Mouse (Mus musculus) lung, embryonic 15.5 days (tissue): ENCODE data around the gene Nr1h4. TPM values are rescaled to one million over a fixed set of nuclear protein-coding genes. Genes with fewer than 3 reads are reported as not detected.

Source experiments
- ATAC-seq: fragments of 200-750 bp; cut with Nextera tagmentation; 2 replicates; pipeline ENCODE4 v1.8.0; 2017; ENCODE audit warnings: moderate number of reproducible peaks, borderline replicate concordance; ENCODE audit not compliant: low FRiP score, low TSS enrichment; ENCODE audit errors: extremely low read depth
- H3K27ac ChIP-seq: fragments of 300-500 bp; sonication (generic); 2 replicates; pipeline ENCODE4 v1.5.1; 2015; ENCODE audit warnings: moderate library complexity, mild to moderate bottlenecking, inconsistent platforms
- H3K27me3 ChIP-seq: fragments of 300-500 bp; sonication (generic); 2 replicates; pipeline ENCODE4 v1.6.1; 2015; ENCODE audit warnings: inconsistent platforms
- H3K36me3 ChIP-seq: fragments of 300-500 bp; sonication (generic); 2 replicates; pipeline ENCODE4 v1.6.1; 2015; ENCODE audit warnings: inconsistent platforms
- H3K4me1 ChIP-seq: fragments of 300-500 bp; sonication (generic); 2 replicates; pipeline ENCODE4 v1.6.1; 2015; ENCODE audit warnings: inconsistent platforms
- H3K4me2 ChIP-seq: fragments of 300-500 bp; sonication (generic); 2 replicates; pipeline ENCODE4 v1.6.1; 2015; ENCODE audit warnings: inconsistent platforms, mild to moderate bottlenecking, moderate library complexity
- H3K4me3 ChIP-seq: fragments of 300-500 bp; sonication (generic); 2 replicates; pipeline ENCODE4 v1.5.1; 2015; ENCODE audit warnings: mild to moderate bottlenecking, inconsistent platforms
- H3K9ac ChIP-seq: fragments of 300-500 bp; sonication (generic); 2 replicates; pipeline ENCODE4 v1.6.1; 2015; ENCODE audit warnings: inconsistent platforms
- H3K9me3 ChIP-seq: fragments of 300-500 bp; sonication (generic); 2 replicates; pipeline ENCODE4 v1.6.1; 2016; ENCODE audit warnings: inconsistent platforms
- WGBS: fragments of 180-500 bp; shearing (Covaris S2); methylation state at CpG from one replicate; pipeline ENCODE4 v1.1.7; 2015; 5-methylcytosine and 5-hydroxymethylcytosine counted together
- polyA plus RNA-seq: library from polyadenylated mRNA; unstranded; fragments of >200 nt; fragmentation: Nextera tagmentation; extraction: Ambion mirVana; gene quantifications from 2 replicates; pipeline ENCODE4 v1.2.1, GENCODE M21; 2015

The Nr1h4 gene
- polyA plus RNA-seq, 1 experiment from 2014 or later = 0.16 TPM

GRCm38 (mm10) chr10:89551657-89552056 is 18.3 kb upstream of the Nr1h4 start:
- Histone ChIP-seq H3K27me3 (no peaks in the 10 kb centered on the region), H3K4me1 (no peaks in the 10 kb centered on the region), H3K36me3 (no peaks in the 10 kb centered on the region), H3K9me3 (no peaks in the 10 kb centered on the region), H3K4me2 (no peak overlapping the region), H3K27ac (no peak overlapping the region), H3K9ac (no peak overlapping the region), H3K4me3 (no peak overlapping the region)
- WGBS = 64% methylated on average over 4 of the region's 4 CpGs
- no peak for ATAC-seq

GRCm38 (mm10) chr10:89548028-89548427 is 14.6 kb upstream of the Nr1h4 start:
- ATAC-seq = no peak
- 10% methylated on average over 6 of the region's 6 CpGs for WGBS

DNA sequence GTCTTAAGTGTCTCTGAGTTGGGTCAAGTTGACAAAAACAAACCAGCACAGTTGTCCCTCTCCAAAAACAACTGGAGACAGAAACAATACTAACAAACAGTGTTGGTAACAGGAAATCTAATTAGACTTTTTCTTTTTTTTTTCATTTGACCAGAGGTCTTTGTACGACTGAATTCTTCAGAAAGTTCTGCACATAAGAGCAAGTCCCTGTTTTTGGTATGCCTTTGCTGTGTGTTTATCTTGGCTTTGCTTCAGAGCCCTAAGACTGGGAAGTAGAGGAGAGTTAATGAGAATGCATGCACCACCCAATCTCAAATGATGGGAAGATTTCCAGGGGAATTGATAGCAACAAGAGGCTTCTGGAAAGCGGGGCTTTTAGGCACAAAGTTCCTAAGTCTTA is 13.6 kb upstream of the Nr1h4 start:
- 35% methylated on average over 2 of the region's 2 CpGs for WGBS
- H3K4me1 ChIP-seq = no peaks in the 10 kb centered on the region

More at GRCm38 (mm10) chr10:89548028-89548427, 14.6 kb upstream of the Nr1h4 start:
- Histone ChIP-seq H3K4me2 (no peak overlapping the region), H3K9ac (no peak overlapping the region), H3K27me3 (no peaks in the 10 kb centered on the region), H3K9me3 (no peaks in the 10 kb centered on the region), H3K4me1 (no peaks in the 10 kb centered on the region), H3K27ac (no peak overlapping the region), H3K36me3 (no peaks in the 10 kb centered on the region), H3K4me3 (no peak overlapping the region)

DNA sequence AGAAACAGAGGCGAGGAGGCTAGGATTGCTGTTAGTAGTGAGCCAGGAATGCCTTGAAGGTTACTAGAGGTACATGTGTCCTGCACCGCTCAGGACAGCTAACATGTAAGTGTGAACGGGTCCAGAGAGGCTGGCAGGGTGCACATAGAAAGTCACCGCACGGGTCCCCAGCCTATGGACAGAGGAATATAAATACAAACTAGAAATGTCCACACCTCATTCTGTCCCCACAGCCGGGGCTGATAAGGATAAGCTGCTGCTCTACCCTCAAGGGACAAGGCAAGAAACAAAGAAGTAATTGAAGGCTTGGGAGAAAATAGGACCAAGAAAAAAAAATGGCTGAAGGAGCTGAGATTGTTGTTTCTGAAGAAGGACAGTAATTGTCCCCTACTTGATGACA is 10.5 kb upstream of the Nr1h4 start:
- no peaks in the 10 kb centered on the region for H3K27me3 ChIP-seq
- H3K9ac ChIP-seq = no peak overlapping the region
- WGBS = 54% methylated on average over 6 of the region's 6 CpGs
- H3K4me2 ChIP-seq = no peak overlapping the region
- no peaks in the 10 kb centered on the region for H3K4me1 ChIP-seq
- H3K4me3 ChIP-seq = no peak overlapping the region
- no peaks in the 10 kb centered on the region for H3K36me3 ChIP-seq
- ATAC-seq = no peak
- H3K9me3 ChIP-seq = no peaks in the 10 kb centered on the region
- no peak overlapping the region for H3K27ac ChIP-seq

More for the DNA sequence above, 13.6 kb upstream of the Nr1h4 start:
- H3K9me3 ChIP-seq = no peaks in the 10 kb centered on the region
- no peak overlapping the region for H3K4me3 ChIP-seq
- H3K4me2 ChIP-seq = no peak overlapping the region
- ATAC-seq = no peak
- H3K9ac ChIP-seq = no peak overlapping the region
- no peaks in the 10 kb centered on the region for H3K36me3 ChIP-seq
- no peak overlapping the region for H3K27ac ChIP-seq
- no peaks in the 10 kb centered on the region for H3K27me3 ChIP-seq

DNA sequence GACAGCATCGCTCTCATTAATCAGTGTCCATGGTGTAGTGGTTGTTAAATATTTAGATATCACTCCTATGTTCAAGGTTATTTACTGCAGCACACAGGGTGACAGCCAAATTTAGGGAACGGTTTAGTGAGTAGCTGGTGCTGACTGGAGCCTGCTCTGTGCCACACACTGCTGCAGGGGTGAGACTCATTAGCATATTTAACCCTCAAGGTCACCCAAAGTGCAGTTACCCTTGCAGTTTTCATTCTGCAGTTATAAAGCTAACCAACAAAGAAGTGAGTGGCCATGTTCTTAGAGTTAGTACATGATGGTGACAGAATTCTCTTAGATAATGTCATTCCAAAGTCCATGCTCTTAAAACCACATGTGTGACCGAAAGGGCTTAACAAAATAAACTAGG is 8.9 kb upstream of the Nr1h4 start:
- Histone ChIP-seq H3K27ac (no peak overlapping the region), H3K36me3 (no peaks in the 10 kb centered on the region), H3K4me3 (no peak overlapping the region), H3K4me1 (no peaks in the 10 kb centered on the region), H3K4me2 (no peak overlapping the region), H3K9me3 (no peaks in the 10 kb centered on the region), H3K27me3 (no peaks in the 10 kb centered on the region), H3K9ac (no peak overlapping the region)
- 79% methylated on average over 3 of the region's 3 CpGs for WGBS
- ATAC-seq = no peak

DNA sequence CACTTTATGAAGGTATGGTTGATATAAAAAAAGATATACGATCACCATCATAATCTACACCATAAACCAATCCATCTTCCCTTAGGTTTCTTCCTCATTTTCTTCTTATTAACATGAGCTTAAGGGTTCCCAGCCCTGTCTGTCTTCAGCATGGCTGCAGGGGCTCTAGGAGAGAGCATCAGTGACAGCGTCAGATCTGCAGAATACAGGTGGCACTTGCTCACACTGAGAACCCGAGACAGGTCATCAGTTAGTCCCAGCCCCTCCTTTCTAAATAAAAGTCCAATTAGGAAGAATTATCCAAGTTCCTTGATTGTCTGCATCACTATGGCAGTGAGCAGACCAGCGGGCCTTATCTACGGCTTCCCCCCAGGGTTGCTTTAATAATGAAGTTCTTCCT is 934 bp downstream of the Nr1h4 start:
- Histone ChIP-seq H3K36me3 (no peaks in the 10 kb centered on the region), H3K9me3 (no peaks in the 10 kb centered on the region), H3K9ac (no peak overlapping the region), H3K4me1 (peaks cover 21% of the 10 kb centered on the region), H3K27ac (no peak overlapping the region), H3K4me2 (no peak overlapping the region), H3K4me3 (no peak overlapping the region), H3K27me3 (no peaks in the 10 kb centered on the region)
- ATAC-seq = no peak; the same call in 1 of the 2 replicates
- 73% methylated on average over 5 of the region's 5 CpGs for WGBS

- no peak for ATAC-seq
- H3K9ac ChIP-seq = no peak overlapping the region
- 45% methylated on average over 2 of the region's 2 CpGs for WGBS
- no peaks in the 10 kb centered on the region for H3K9me3 ChIP-seq
- no peak overlapping the region for H3K4me3 ChIP-seq
- H3K4me1 ChIP-seq = peaks cover 21% of the 10 kb centered on the region
- no peak overlapping the region for H3K4me2 ChIP-seq
- H3K27me3 ChIP-seq = no peaks in the 10 kb centered on the region
- no peaks in the 10 kb centered on the region for H3K36me3 ChIP-seq
- no peak overlapping the region for H3K27ac ChIP-seq
These were observed 1.4 kb downstream of the Nr1h4 start for GRCm38 (mm10) chr10:89531976-89532375.

DNA sequence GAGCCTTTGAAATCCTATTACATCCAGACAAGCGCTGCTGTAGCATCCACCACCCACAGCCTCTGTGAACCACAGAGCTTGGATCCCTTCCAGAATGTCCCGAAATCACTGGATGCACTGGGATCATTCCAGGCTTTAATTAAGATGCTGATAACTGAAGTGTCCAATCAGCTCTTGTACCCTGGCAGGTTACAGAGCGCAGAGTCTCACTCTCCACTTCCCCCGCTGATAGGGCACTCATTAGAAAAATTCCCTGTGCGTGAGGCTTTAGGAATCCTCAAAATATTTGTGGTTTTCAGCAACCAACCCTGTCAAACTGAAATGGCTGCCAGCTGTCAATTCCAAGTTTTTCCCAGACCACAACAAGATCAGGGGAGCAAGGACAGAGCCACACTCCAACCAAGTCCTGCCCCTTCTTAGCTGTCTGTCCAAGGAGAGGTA is 2.2 kb downstream of the Nr1h4 start:
- H3K27ac ChIP-seq = no peak overlapping the region
- H3K4me2 ChIP-seq = no peak overlapping the region
- ATAC-seq = peak; percentile 39; the same call in 1 of the 2 replicates
- H3K36me3 ChIP-seq = no peaks in the 10 kb centered on the region
- H3K4me1 ChIP-seq = peaks cover 21% of the 10 kb centered on the region
- 26% methylated on average over 5 of the region's 5 CpGs for WGBS
- no peak overlapping the region for H3K4me3 ChIP-seq
- H3K9ac ChIP-seq = no peak overlapping the region
- H3K9me3 ChIP-seq = no peaks in the 10 kb centered on the region
- no peaks in the 10 kb centered on the region for H3K27me3 ChIP-seq

DNA sequence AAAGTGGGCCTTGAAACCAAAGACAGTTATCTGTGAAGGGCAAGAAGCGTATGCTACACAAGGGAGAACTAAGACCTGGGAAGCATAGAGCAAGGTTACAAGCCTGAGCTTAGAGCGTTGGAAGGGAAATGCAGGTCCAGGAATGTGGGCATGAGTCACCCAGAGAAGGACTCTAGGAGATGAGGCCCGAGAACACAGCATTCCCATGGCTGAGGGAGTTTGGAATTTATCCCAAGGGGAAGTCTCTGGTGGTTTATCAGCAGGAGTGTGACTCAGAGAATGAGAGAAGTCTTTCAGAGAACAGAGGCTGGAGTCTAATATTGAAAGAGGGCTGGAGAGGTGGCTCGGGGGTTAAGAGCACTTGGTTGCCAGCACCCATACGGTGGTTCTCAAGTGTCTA is 6.3 kb downstream of the Nr1h4 start:
- no peak for ATAC-seq
- Histone ChIP-seq H3K9ac (no peak overlapping the region), H3K27ac (no peak overlapping the region), H3K4me2 (no peak overlapping the region), H3K27me3 (no peaks in the 10 kb centered on the region), H3K4me1 (peaks cover 7% of the 10 kb centered on the region; the same call in 1 of the 2 replicates), H3K4me3 (no peak overlapping the region), H3K36me3 (no peaks in the 10 kb centered on the region), H3K9me3 (no peaks in the 10 kb centered on the region)
- 47% methylated on average over 5 of the region's 5 CpGs for WGBS

- H3K27ac ChIP-seq = no peak overlapping the region
- H3K4me2 ChIP-seq = no peak overlapping the region
- no peak overlapping the region for H3K4me3 ChIP-seq
- no peaks in the 10 kb centered on the region for H3K27me3 ChIP-seq
- H3K4me1 ChIP-seq = no peaks in the 10 kb centered on the region; the same call in 1 of the 2 replicates
- no peaks in the 10 kb centered on the region for H3K36me3 ChIP-seq
- ATAC-seq = no peak
- no peaks in the 10 kb centered on the region for H3K9me3 ChIP-seq
- no peak overlapping the region for H3K9ac ChIP-seq
- WGBS = 78% methylated on average over 2 of the region's 2 CpGs
These were observed 7.6 kb downstream of the Nr1h4 start for GRCm38 (mm10) chr10:89525823-89526222.

DNA sequence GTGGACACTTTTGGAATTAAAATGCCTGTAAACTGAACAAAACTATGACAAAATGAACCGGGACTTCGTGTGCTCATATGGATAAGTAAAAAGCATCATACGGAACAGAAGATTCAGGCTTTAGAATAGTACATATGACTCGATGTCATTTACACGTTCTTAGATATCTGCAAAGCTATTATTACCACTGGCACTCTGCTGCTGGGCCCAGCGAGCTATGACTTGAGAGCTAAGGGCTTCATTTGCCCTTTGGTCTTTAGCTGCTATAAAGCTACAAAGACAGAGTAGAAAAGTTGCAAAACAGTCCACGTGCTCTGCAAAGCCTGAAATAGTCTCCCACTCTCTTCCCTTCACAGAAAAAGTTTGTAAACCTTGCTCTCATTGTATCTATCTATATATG is 10.9 kb downstream of the Nr1h4 start:
- no peak overlapping the region for H3K4me3 ChIP-seq
- H3K4me1 ChIP-seq = no peaks in the 10 kb centered on the region; the same call in 1 of the 2 replicates
- H3K27ac ChIP-seq = no peak overlapping the region
- 43% methylated on average over 7 of the region's 7 CpGs for WGBS
- no peak overlapping the region for H3K4me2 ChIP-seq
- no peaks in the 10 kb centered on the region for H3K9me3 ChIP-seq
- no peak overlapping the region for H3K9ac ChIP-seq
- H3K36me3 ChIP-seq = no peaks in the 10 kb centered on the region
- H3K27me3 ChIP-seq = no peaks in the 10 kb centered on the region
- ATAC-seq = peak; percentile 58; the same call in 1 of the 2 replicates

DNA sequence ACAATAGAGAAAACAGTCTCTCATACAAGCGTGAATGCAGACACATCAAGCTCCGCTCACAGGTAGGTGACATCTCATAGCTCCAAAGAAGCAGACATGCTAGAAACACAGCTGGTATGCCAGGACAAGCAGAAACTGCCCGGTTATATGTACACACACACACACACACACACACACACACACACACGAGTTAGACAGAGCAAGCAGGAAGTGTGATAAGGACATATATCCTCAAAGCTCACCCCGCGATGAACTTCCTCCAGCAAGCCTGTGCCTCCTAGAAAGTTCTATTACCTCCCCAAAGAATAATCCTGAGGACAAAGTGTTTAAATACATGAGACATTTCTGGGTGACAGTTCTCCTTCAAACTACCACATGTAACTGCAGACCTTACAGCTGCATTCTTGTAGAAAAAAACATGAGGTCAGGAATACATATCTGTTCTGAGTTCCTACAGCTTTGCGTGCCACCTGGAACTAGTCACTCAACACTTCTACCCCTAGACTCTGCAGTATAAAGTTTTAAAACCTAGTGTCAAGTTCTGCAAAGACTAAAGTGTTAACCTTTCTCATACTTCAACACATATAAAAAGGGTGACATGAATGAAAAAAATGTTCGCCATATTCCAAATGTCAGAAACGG is 11.5 kb downstream of the Nr1h4 start:
- ATAC-seq = peak; percentile 63; the same call in 1 of the 2 replicates

More for the DNA sequence above, 11.5 kb downstream of the Nr1h4 start:
- no peaks in the 10 kb centered on the region; the same call in 1 of the 2 replicates for H3K4me1 ChIP-seq
- H3K9ac ChIP-seq = no peak overlapping the region
- H3K9me3 ChIP-seq = no peaks in the 10 kb centered on the region
- H3K4me2 ChIP-seq = no peak overlapping the region
- H3K27ac ChIP-seq = no peak overlapping the region
- WGBS = 37% methylated on average over 9 of the region's 9 CpGs
- no peak overlapping the region for H3K4me3 ChIP-seq
- no peaks in the 10 kb centered on the region for H3K27me3 ChIP-seq
- no peaks in the 10 kb centered on the region for H3K36me3 ChIP-seq
